ENCODE assay signal across 1 mouse cellular context in the genomic region with DNA sequence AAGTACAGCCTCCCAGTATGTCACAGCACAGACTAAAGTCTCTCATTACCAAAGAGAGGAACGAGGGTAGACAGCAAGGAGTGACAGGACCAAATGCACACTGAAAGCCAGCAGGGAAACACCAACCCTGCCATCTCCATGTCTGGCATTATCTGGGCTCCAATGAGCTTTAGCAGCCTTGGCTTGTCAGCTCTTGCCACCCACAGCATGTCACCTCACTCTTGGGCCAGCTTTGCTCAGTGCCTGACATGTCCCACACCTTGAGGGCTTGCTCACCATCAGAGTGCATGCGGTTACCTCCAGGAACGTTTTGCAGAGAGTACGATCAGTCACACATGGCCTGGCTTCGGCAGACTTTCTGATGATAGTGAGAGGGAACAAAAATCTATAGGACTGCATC. TPM values are rescaled to one million over a fixed set of nuclear protein-coding genes. Genes with fewer than 3 reads are reported as not detected.
"Had no signal": no experiment of that assay in that cellular context is flagged by ENCODE, and none has a peak within 500 bp of the region (broad histone marks: within the 10 kb centered on the region; RNA-seq: fewer than 3 reads in every experiment).

No protein-coding gene starts in this region.

RNA-seq across cellular contexts. Expression of a gene that starts 35.0 kb away (rescaled TPM):
- total RNA-seq: neutrophil, adult 5-6 weeks had no signal
